Mouse (Mus musculus) thymus, adult 18-20 months (tissue): Measurements from ENCODE around the gene Hist2h4.
"Not testable (repeated sequence)": the region's sequence is repeated elsewhere in the genome, so short reads cannot be mapped to it uniquely, and the experiment has no call there.

Experiments
- DNase-seq, 2 experiments: peaks; one replicate each; pipeline ENCODE4 v3.0.0; 2022; ENCODE audit warnings: mixed read lengths in 2 of 2

Hist2h4 gene

GRCm38 (mm10) chr3:96220765-96221639 lies 42.1 kb downstream of the Hist2h4 start, which contains the start of the genes Hist2h2ac and Hist2h2be:
Gene Hist2h2ac (minus strand): TSS chr3:96220880.
Gene Hist2h2be (plus strand): TSS chr3:96221119.
- DNase-seq, result peak; percentile 75 to 92

- DNase-seq, result not testable (repeated sequence)
Measured at GRCm38 (mm10) chr3:96220131-96220764, 42.9 kb downstream of the Hist2h4 start.

GRCm38 (mm10) chr3:96219661-96220130 lies 43.4 kb downstream of the Hist2h4 start, which contains the start of the genes Bola1 and Hist2h2ab:
Gene Bola1 (minus strand): TSS chr3:96219709.
Gene Hist2h2ab (plus strand): TSS chr3:96219865.
- DNase-seq, result peak; percentile 68 to 75

- DNase-seq, result peak in 1 of 2 experiments; percentile 56
Measured at GRCm38 (mm10) chr3:96219191-96219641, 43.9 kb downstream of the Hist2h4 start.
